Mouse (Mus musculus): ENCODE measurements at regions not wholly inside any gene's neighbourhood (a gene's known extent, or its start where the extent isn't known, plus 50 kb on each side); places are given as distances from the start of the nearest gene placed in this dataset.

GRCm38 (mm10) chr3:52897665-52898064, 119.4 kb downstream of the Cog6 start:
- TF ChIP-seq CTCF (IDR thresholded peaks at IDR 0.05; ENCODE audit: low read depth) (no peak), EP300 (IDR thresholded peaks at IDR 0.05; ENCODE audit: low read depth) (no peak)

Measured in liver, postnatal 0 days (tissue).